Mouse (Mus musculus): ENCODE results near the gene Anks1b. TPM values are rescaled to one million over a fixed set of nuclear protein-coding genes. Genes with fewer than 3 reads are reported as not detected.

Anks1b gene
- polyA plus RNA-seq, 1 experiment from 2014 or later = 0.80 TPM

DNA sequence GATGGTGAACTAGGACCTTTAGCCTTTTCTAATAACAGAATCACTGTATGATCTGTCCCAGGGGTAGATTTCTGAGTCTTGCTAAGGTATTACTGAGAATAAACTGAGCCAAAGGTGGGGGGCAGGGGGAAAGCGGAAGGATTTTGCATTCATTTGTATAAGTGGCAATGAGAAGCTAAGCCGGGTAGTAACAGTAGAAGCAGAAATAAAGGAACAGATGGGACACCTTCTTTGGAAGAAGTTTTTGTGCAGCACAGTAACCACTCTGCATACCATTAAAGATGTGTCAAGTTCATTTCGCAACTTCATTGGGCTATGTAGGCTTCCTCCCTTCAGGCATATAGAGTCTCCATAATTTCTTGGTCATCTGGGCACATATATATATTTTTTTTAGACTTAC, 804.1 kb downstream of the Anks1b start:
- DNase-seq (ENCODE audit: low spot score) (no peak), ATAC-seq (replicated peaks; ENCODE audit: low FRiP score) (no peak)
- H3K27me3 ChIP-seq (replicated peaks; ENCODE audit: control insufficient read depth, insufficient read depth, low read length) = no peaks in the 10 kb centered on the region
- H3K4me3 ChIP-seq (ENCODE audit: low read depth, low read length) = no peak overlapping the region
- no peak overlapping the region for H3K9ac ChIP-seq (ENCODE audit: low read depth, low read length)
- WGBS = 91% methylated on average over 3 of the region's 3 CpGs
- H3K4me1 ChIP-seq (replicated peaks; ENCODE audit: control insufficient read depth, insufficient read depth, low read length) = no peaks in the 10 kb centered on the region
- no peaks in the 10 kb centered on the region for H3K9me3 ChIP-seq (ENCODE audit: control insufficient read depth, low read length)
- H3K36me3 ChIP-seq (ENCODE audit: control insufficient read depth, insufficient read depth, low read length) = no peaks in the 10 kb centered on the region
- H3K27ac ChIP-seq (ENCODE audit: low read depth, low read length) = no peak overlapping the region
- no peak overlapping the region for H3K4me2 ChIP-seq

- Histone ChIP-seq H3K9ac (ENCODE audit: low read depth, low read length) (no peak overlapping the region), H3K4me1 (replicated peaks; ENCODE audit: control insufficient read depth, insufficient read depth, low read length) (no peaks in the 10 kb centered on the region), H3K36me3 (ENCODE audit: control insufficient read depth, insufficient read depth, low read length) (no peaks in the 10 kb centered on the region), H3K4me2 (no peak overlapping the region), H3K4me3 (ENCODE audit: low read depth, low read length) (no peak overlapping the region), H3K9me3 (ENCODE audit: control insufficient read depth, low read length) (no peaks in the 10 kb centered on the region), H3K27ac (ENCODE audit: low read depth, low read length) (no peak overlapping the region), H3K27me3 (replicated peaks; ENCODE audit: control insufficient read depth, insufficient read depth, low read length) (no peaks in the 10 kb centered on the region)
- ATAC-seq (replicated peaks; ENCODE audit: low FRiP score) = no peak
- DNase-seq (ENCODE audit: low spot score) = no peak
- WGBS = 88% methylated on average over 10 of the region's 10 CpGs
Observed at GRCm38 (mm10) chr10:90679713-90680470, 806.6 kb downstream of the Anks1b start.

GRCm38 (mm10) chr10:90683813-90684212, 810.5 kb downstream of the Anks1b start:
- WGBS = 57% methylated on average over 3 of the region's 3 CpGs

GRCm38 (mm10) chr10:90685367-90685766, 812.1 kb downstream of the Anks1b start:
- no peak overlapping the region for H3K27ac ChIP-seq (ENCODE audit: low read depth, low read length)
- no peaks in the 10 kb centered on the region for H3K27me3 ChIP-seq (replicated peaks; ENCODE audit: control insufficient read depth, insufficient read depth, low read length)
- H3K9ac ChIP-seq (ENCODE audit: low read depth, low read length) = no peak overlapping the region
- H3K4me3 ChIP-seq (ENCODE audit: low read depth, low read length) = no peak overlapping the region
- DNase-seq (ENCODE audit: low spot score) (no peak), ATAC-seq (replicated peaks; ENCODE audit: low FRiP score) (no peak)
- 69% methylated on average over 4 of the region's 4 CpGs for WGBS
- no peaks in the 10 kb centered on the region for H3K36me3 ChIP-seq (ENCODE audit: control insufficient read depth, insufficient read depth, low read length)
- no peaks in the 10 kb centered on the region for H3K4me1 ChIP-seq (replicated peaks; ENCODE audit: control insufficient read depth, insufficient read depth, low read length)
- no peaks in the 10 kb centered on the region for H3K9me3 ChIP-seq (ENCODE audit: control insufficient read depth, low read length)
- no peak overlapping the region for H3K4me2 ChIP-seq

More at GRCm38 (mm10) chr10:90683813-90684212, 810.5 kb downstream of the Anks1b start:
- Histone ChIP-seq H3K9ac (ENCODE audit: low read depth, low read length) (no peak overlapping the region), H3K4me1 (replicated peaks; ENCODE audit: control insufficient read depth, insufficient read depth, low read length) (no peaks in the 10 kb centered on the region), H3K27me3 (replicated peaks; ENCODE audit: control insufficient read depth, insufficient read depth, low read length) (no peaks in the 10 kb centered on the region), H3K36me3 (ENCODE audit: control insufficient read depth, insufficient read depth, low read length) (no peaks in the 10 kb centered on the region), H3K27ac (ENCODE audit: low read depth, low read length) (no peak overlapping the region), H3K9me3 (ENCODE audit: control insufficient read depth, low read length) (no peaks in the 10 kb centered on the region), H3K4me2 (no peak overlapping the region), H3K4me3 (ENCODE audit: low read depth, low read length) (no peak overlapping the region)
- ATAC-seq (replicated peaks; ENCODE audit: low FRiP score) = no peak
- no peak for DNase-seq (ENCODE audit: low spot score)

DNA sequence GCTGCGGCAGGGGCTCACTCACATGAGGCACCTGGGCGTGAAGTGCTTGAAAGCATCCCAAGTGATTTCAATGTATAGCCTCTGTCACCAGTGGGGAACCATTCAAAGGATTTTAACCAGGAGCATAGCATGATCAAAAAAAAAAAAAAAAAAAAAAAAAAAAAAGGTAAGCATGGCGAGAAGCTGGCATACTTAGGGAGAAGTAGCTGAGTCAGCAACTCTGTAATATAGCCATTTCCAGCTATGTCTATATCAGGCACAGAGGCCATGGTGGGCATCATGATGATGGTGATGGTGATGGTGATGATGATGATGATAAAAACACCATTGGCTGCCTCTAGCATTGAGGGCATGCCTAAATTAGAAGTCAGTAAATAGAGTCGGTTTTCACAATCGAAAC, 814.8 kb downstream of the Anks1b start:
- ATAC-seq (replicated peaks; ENCODE audit: low FRiP score) (no peak), DNase-seq (ENCODE audit: low spot score) (no peak)
- Histone ChIP-seq H3K27ac (ENCODE audit: low read depth, low read length) (no peak overlapping the region), H3K27me3 (replicated peaks; ENCODE audit: control insufficient read depth, insufficient read depth, low read length) (no peaks in the 10 kb centered on the region), H3K4me1 (replicated peaks; ENCODE audit: control insufficient read depth, insufficient read depth, low read length) (no peaks in the 10 kb centered on the region), H3K4me3 (ENCODE audit: low read depth, low read length) (no peak overlapping the region), H3K9me3 (ENCODE audit: control insufficient read depth, low read length) (no peaks in the 10 kb centered on the region), H3K9ac (ENCODE audit: low read depth, low read length) (no peak overlapping the region), H3K36me3 (ENCODE audit: control insufficient read depth, insufficient read depth, low read length) (no peaks in the 10 kb centered on the region), H3K4me2 (no peak overlapping the region)
- WGBS = 86% methylated on average over 5 of the region's 5 CpGs

- DNase-seq (ENCODE audit: low spot score) = no peak
- Histone ChIP-seq H3K36me3 (ENCODE audit: control insufficient read depth, insufficient read depth, low read length) (no peaks in the 10 kb centered on the region), H3K9me3 (ENCODE audit: control insufficient read depth, low read length) (no peaks in the 10 kb centered on the region), H3K4me1 (replicated peaks; ENCODE audit: control insufficient read depth, insufficient read depth, low read length) (no peaks in the 10 kb centered on the region), H3K27me3 (replicated peaks; ENCODE audit: control insufficient read depth, insufficient read depth, low read length) (no peaks in the 10 kb centered on the region), H3K4me3 (ENCODE audit: low read depth, low read length) (no peak overlapping the region), H3K9ac (ENCODE audit: low read depth, low read length) (no peak overlapping the region), H3K4me2 (no peak overlapping the region), H3K27ac (ENCODE audit: low read depth, low read length) (no peak overlapping the region)
- ATAC-seq (replicated peaks; ENCODE audit: low FRiP score) = no peak
- 84% methylated on average over 13 of the region's 13 CpGs for WGBS
Observed at GRCm38 (mm10) chr10:90688696-90689252, 815.5 kb downstream of the Anks1b start.

GRCm38 (mm10) chr10:90689854-90690513, 816.7 kb downstream of the Anks1b start:
- H3K4me3 ChIP-seq (ENCODE audit: low read depth, low read length) = no peak overlapping the region
- H3K9ac ChIP-seq (ENCODE audit: low read depth, low read length) = no peak overlapping the region
- no peaks in the 10 kb centered on the region for H3K36me3 ChIP-seq (ENCODE audit: control insufficient read depth, insufficient read depth, low read length)
- no peaks in the 10 kb centered on the region for H3K9me3 ChIP-seq (ENCODE audit: control insufficient read depth, low read length)
- no peak overlapping the region for H3K4me2 ChIP-seq
- 58% methylated on average over 11 of the region's 11 CpGs for WGBS
- ATAC-seq (replicated peaks; ENCODE audit: low FRiP score) (no peak), DNase-seq (ENCODE audit: low spot score) (no peak)
- H3K27ac ChIP-seq (ENCODE audit: low read depth, low read length) = no peak overlapping the region
- H3K27me3 ChIP-seq (replicated peaks; ENCODE audit: control insufficient read depth, insufficient read depth, low read length) = no peaks in the 10 kb centered on the region
- H3K4me1 ChIP-seq (replicated peaks; ENCODE audit: control insufficient read depth, insufficient read depth, low read length) = no peaks in the 10 kb centered on the region

DNA sequence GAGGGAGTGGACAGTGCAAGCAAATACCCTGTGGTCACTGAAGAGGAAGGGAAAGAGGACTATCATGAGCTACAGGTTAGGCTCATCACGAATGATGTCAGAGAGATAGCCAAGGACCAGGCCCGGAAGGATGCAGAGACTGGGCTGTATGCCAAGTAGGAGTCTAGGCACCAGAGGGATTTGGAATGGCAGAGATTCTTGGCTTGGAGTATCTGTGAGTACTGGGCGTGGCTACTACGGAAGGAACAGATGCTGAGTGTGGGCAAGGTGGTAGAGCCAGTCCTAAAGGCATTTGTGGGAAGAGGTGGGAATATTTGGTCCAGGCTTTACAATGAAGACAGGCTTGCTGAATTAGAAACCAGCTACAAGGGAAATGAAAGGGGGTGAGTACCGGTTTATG, 823.4 kb downstream of the Anks1b start:
- WGBS = 73% methylated on average over 5 of the region's 5 CpGs
- Histone ChIP-seq H3K9me3 (ENCODE audit: control insufficient read depth, low read length) (no peaks in the 10 kb centered on the region), H3K4me2 (no peak overlapping the region), H3K4me3 (ENCODE audit: low read depth, low read length) (no peak overlapping the region), H3K36me3 (ENCODE audit: control insufficient read depth, insufficient read depth, low read length) (no peaks in the 10 kb centered on the region), H3K4me1 (replicated peaks; ENCODE audit: control insufficient read depth, insufficient read depth, low read length) (no peaks in the 10 kb centered on the region), H3K27ac (ENCODE audit: low read depth, low read length) (no peak overlapping the region), H3K27me3 (replicated peaks; ENCODE audit: control insufficient read depth, insufficient read depth, low read length) (no peaks in the 10 kb centered on the region), H3K9ac (ENCODE audit: low read depth, low read length) (no peak overlapping the region)
- no peak for DNase-seq (ENCODE audit: low spot score)
- no peak for ATAC-seq (replicated peaks; ENCODE audit: low FRiP score)

Measured in liver, embryonic 11.5 days (tissue).